Mouse (Mus musculus) lung, postnatal 0 days (tissue): ENCODE measurements at regions not wholly inside any gene's neighbourhood (a gene's known extent, or its start where the extent isn't known, plus 50 kb on each side); places are given as distances from the start of the nearest gene placed in this dataset.

Experiments
- CTCF ChIP-seq: IDR thresholded peaks from 2 replicates; pipeline ENCODE4 v1.5.1; 2016; ENCODE audit warnings: antibody characterized with exemption, mild to moderate bottlenecking
- EP300 ChIP-seq: IDR thresholded peaks from 2 replicates; pipeline ENCODE4 v1.6.1; 2016; ENCODE audit warnings: antibody characterized with exemption, mild to moderate bottlenecking, control low read depth

- TF ChIP-seq EP300 (no peak), CTCF (no peak)
Measured at GRCm38 (mm10) chr5:148744676-148745391, 184.3 kb downstream of the Katnal1 start.
